Mouse (Mus musculus): Measurements from ENCODE around the gene Fkbp14.

DNA sequence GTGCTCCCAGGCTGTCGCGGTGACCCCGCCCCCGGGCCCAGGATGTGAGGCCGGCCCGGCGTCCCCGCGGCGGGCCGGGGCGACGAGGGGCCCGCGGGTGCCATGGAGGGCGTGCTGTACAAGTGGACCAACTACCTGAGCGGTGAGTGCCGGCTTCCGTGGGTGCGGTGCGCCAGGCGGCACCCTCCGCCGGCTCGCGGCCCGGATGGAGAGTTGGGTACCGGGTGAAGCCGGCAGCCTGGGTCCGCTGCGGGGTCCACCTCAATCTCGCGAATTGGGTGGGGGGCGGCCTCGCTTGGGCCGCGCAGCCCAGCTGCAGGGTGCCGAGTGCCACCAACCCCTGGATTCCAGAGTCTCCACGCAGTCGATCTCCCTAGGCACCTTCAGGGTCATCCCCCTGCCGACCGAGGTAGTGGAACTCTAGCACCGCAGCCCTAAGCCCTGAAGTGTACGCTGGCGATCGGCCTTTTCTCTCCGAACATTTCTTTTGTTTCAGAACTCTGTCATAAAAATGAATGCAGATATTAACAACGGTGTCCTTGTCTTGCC, 1.7 kb downstream of the Fkbp14 start:
- no peak for TF ChIP-seq CTCF (IDR thresholded peaks at IDR 0.05; ENCODE audit: insufficient read depth, low read length)
- no peak for TF ChIP-seq POLR2A (IDR thresholded peaks at IDR 0.05; ENCODE audit: borderline replicate concordance, extremely low read depth, low read depth, low read length)

Measured in lung, adult 2 months (tissue).